Mouse (Mus musculus) lung, postnatal 14 days (tissue): ENCODE data around the gene Ces1e.
A peak's percentile ranks its signal among the peaks of the same experiment; 100 is the strongest.
"Not testable (repeated sequence)": the region's sequence is repeated elsewhere in the genome, so short reads cannot be mapped to it uniquely, and the experiment has no call there.

Experiments
- DNase-seq: peaks from one replicate; pipeline ENCODE4 v3.0.0; 2021

Gene Ces1e

GRCm38 (mm10) chr8:93229446-93229845 is at the start of gene Ces1e:
Ces1e (minus strand) TSS chr8:93229619.
- no peak for DNase-seq

GRCm38 (mm10) chr8:93278176-93278805 is 48.9 kb upstream of the Ces1e start:
- DNase-seq = no peak

- no peak for DNase-seq
Observed at GRCm38 (mm10) chr8:93274609-93275008, 45.2 kb upstream of the Ces1e start.

GRCm38 (mm10) chr8:93273321-93273720 is 43.9 kb upstream of the Ces1e start:
- DNase-seq = no peak

- peak; percentile 3 for DNase-seq
Observed at GRCm38 (mm10) chr8:93272686-93273085, 43.3 kb upstream of the Ces1e start.

GRCm38 (mm10) chr8:93261436-93261835 is 32.0 kb upstream of the Ces1e start:
- no peak for DNase-seq

GRCm38 (mm10) chr8:93252400-93252925 is 23.0 kb upstream of the Ces1e start:
- DNase-seq = no peak

DNA sequence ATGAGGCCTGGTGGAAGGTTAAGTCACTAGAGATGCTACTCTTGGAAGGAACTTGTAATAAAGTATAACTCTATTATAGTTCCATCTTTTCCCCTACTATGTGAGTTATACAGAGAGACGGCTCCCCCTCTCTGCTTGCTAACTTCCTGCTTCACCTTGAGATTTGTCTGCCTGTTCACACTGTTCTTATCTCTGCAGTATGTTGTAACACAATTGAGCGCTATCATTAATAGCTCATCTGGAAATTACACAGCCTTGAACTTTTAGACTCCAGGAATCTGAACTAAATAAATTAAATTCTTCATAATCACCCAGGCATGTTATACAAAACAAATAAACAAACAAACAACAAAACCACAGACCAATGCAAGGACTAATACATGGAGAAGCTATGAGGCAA is 16.6 kb upstream of the Ces1e start:
- no peak for DNase-seq

GRCm38 (mm10) chr8:93239884-93240283 is 10.5 kb upstream of the Ces1e start:
- DNase-seq = no peak

DNA sequence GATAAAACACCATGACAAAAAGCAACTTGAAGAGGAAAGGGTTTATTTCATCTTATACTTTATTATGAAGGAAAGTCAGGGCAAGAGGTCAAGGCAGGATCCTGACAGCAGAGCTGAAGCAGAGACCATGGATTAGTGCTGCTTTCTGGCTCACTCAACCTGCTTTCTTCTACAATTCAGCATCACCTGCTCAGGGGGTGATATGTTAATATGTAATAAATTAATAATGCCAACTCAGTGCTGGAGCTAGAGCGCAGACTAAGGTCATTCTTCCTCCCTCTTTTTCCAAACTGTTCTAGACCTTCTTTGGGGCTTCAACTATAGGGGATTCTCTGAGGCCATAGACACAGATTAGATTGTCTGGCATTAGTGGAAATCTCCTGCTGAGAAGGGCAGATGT is 6.3 kb upstream of the Ces1e start:
- no peak for DNase-seq

DNA sequence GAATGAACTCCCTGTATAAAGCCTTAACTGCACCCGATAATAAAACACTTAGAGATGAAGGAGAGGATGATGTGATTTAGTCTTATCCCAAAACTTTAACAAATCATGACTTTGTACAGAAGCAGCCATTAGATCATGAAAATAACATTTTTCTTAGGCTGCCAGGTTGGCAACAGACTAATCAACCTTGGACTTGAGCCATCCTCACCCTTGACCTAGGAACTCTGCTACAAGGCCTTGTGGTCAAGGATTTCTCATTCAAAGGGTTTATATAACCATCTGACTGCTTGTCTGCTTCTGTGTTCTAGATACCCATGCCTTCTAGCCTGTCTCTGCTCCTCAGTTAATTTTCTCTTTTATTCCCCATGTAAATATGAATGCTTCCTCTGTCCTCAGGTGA is 5.3 kb upstream of the Ces1e start:
- DNase-seq = no peak

DNA sequence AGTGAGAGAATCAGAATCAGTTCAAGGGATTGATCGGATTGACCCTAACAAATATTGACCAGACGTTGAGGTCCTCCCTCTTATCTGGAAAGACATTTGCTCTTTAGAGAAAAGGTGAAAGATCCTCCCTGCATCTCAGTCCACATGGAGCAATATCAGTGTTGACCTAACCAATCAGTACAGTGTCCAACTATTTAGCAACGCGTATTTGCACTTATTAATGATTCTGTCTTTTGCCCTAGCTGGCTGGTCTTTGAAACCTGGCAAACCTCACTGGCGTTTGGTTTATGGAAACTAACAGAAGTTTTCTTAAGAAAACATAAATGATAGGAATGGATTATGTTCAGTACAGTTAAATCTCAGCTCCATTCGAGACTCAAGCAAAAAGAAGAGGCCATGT is 4.6 kb upstream of the Ces1e start:
- DNase-seq = no peak

DNA sequence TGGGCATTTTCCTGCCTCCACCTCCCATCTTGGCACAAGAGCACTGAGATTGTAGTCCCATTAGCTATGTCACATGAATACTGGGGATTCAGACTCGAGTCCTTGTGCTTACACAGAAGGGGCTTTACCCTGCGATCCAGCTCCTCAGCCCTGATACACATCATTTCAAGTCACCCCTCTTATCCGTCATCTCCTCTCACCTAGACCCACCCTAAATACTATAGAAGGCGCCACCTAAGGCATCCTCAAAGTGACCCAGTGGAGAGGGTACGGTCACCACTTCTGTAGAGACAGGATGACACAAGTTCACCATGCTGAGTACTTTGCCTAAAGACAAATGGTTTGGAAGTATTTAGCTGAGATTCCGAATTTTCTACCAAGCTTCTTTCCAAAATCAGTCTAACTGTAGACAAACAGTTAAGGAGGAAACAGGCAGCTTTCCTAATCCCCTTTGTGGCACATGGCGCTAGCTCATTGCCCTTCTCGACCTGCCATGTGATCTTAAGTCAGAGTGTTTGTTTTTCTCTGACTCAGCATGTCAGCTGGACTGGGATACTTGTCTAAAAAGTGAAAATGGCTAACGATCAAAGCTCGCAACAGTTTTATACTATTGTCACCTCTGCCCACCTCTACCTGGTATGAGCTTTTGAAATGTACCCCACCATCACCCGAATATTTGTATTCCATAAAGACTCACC is 597 bp downstream of the Ces1e start:
- peak; percentile 13 for DNase-seq

DNA sequence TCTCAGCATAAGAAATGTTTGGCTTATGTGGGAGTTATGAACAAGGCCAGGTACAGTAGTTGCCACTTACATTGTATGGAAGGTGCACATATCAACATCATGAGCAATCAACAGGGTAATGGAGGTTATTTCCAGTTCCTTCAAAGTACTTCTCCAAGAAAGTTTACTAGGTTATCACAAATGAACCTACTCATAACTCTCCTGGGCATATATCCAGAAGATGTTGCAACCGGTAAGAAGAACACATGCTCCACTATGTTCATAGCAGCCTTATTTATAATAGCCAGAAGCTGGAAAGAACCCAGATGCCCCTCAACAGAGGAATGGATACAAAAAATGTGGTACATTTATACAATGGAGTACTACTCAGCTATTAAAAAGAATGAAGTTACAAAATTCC is 2.9 kb downstream of the Ces1e start:
- DNase-seq = not testable (repeated sequence)

- DNase-seq = no peak
Observed at GRCm38 (mm10) chr8:93221896-93222295, 7.5 kb downstream of the Ces1e start.

DNA sequence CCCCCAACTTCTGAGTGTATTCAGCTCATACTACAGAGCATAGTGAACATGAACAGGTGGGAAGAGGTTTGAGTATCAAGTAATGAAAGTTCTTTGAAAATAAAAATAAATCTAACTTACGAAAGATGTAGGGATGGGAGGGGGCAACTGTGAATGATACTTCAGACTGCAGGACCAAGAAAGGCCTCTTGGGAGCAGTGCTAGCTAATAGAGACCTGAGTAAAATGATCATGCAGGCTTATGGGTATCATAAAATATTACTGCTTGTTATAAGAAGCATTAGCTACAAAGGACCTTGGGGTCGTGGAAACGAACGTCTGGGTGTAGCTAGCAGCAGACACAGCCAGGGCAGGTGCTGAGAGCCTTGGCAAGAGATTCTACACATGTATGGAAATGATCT is 11.6 kb downstream of the Ces1e start:
- no peak for DNase-seq

DNA sequence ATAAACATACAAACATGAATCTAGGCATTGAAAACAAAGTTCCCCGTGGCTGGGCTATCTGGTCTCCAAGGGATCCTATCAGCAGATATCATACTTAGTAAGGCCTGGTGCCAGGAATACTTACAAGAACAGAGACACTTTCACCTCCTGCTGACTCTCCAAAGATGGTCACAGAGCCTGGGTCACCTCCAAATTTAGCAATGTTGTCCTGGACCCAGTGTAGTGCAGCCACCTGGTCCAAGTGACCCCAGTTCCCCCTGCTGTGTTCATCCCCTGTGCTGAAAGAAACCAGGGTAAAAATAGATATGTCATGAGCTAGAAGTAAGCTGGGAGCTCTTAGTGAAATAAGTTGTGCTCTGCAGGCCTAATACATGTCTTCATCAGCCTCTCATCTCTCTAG is 12.0 kb downstream of the Ces1e start:
- no peak for DNase-seq

DNA sequence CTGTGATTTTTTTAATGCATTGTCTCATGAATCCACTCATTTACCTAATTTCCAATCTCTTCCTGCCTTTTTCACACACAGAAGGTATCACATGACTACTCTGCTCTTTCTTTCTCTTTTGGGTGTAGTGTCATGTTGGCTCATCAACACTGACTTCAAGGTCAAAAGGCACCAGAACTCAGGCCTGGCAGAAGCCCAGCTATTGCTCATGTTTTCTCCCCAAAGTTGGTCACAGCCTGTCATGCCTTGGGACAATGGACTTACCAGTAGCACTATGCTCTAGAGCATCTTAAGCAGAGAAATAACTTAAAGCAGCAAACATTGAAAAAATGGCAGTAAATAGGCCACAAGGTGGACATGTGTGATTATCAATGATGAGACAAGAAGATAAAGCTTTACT is 18.3 kb downstream of the Ces1e start:
- DNase-seq = no peak

DNA sequence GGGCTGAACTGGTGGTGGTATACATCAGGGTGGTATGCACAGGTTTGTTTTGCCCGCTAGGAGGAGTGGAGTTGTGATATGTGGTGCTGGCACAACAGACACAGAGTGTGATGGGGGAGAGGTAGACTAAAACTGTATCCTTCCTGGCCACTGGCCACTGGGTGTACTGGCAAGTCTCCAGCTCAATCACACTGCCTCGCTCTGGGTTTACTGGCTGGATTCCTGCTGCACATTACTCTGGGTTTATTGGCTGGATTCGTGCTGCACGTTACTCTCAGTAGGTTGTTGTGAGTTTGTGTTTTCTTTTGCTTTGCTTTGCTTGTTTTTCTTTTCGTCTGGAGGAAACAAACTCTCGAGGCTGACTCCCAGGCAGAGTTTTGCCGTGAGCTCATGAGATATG is 30.3 kb downstream of the Ces1e start:
- DNase-seq = not testable (repeated sequence)

- DNase-seq = peak; percentile 66
Observed at GRCm38 (mm10) chr8:93197685-93198525, 31.5 kb downstream of the Ces1e start, which contains the start of gene Ces1d. Ces1d (minus strand) TSS chr8:93197838.

DNA sequence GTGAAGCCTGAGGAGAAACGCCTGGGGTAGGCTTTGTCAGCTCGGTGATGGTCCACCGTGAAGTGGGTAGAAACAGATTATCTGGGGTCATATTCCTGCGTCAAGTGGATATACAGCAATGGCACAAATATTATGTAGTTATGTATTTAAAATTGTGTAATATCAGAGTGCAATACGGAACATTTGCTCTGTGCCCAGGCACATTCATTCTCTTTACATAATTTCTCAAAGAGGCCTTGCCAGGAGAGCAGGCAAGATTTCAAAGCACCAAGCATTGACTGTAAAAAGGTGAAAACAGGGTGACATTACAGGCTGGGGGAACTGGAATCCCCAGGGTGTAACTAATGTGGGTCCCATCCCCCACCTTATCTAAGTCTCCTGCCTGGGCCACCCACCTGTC is 33.0 kb downstream of the Ces1e start:
- DNase-seq = no peak

GRCm38 (mm10) chr8:93180581-93181129 is 48.8 kb downstream of the Ces1e start:
- DNase-seq = peak; percentile 15

DNA sequence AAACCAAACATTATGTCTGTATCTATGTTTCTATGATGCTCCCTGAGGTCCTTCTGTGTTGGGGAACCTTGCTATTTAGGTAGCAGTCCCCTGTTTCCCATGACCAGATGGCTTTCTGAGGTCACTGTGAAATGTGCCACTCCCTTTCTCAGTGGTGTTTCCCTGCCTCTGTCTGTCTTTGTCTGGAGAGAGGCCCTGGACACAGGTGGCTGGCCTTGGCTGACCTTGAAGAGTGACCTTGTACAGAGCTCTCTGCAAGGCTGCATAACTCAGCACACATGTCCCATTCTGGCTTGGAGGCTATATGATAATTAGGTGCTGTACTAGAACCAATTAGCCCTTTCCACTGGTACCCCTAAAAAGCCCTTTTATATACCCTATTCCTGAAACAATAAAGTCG is 52.8 kb downstream of the Ces1e start:
- DNase-seq = no peak
